Mouse (Mus musculus): Measurements from ENCODE around the gene Kdm4d.
"Not testable (repeated sequence)": the region's sequence is repeated elsewhere in the genome, so short reads cannot be mapped to it uniquely, and the experiment has no call there.

Gene Kdm4d

DNA sequence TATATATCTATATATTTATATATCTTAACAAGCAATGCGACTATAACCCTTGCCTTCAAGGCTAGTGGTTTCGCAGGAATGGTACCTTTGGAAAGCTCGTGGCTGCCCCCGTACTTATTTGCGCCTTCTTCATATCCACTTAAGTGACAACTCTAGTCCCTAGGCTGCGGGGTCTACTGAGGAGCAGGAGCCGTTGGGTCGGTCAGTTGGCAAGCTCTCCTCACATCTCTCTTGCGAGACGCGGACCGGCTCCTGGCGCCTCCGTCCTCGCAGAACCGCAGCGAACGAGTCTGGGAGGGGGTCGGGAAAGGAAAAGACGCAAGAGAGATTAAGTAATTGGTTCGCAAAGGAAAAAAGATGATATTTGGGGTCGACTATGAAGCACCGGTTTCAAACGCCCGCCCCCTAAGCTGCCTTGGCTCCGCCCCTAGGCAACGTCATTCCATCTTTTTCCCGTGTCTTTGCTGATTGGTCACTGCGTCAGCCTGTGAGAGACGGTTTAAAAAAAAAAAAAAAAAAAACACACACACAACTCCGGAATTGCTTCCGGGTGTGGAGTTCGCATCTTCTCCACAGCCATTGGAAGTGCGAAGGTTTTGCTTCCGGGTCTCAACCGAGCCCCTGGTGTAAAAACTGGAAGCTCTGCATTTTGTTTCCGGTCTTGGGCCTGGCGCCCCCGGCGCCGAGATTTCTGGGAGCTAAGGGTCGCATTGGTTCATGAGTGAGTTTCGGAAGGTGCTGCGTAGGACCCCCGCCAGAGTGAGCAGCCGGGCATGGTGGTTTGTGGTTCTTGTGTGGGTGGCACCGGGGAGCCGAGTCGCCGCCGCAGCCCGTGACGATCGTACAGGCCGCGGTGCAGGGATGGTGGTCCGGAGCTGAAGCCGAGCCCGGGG is at the start of gene Kdm4d, which contains the start of gene Cwc15:
Gene Kdm4d (minus strand): TSS at position 460 of the 893 bp plus-strand sequence.
Gene Cwc15 (plus strand): TSS at position 595 of the 893 bp plus-strand sequence.
- peak; percentile 96 for DNase-seq

DNA sequence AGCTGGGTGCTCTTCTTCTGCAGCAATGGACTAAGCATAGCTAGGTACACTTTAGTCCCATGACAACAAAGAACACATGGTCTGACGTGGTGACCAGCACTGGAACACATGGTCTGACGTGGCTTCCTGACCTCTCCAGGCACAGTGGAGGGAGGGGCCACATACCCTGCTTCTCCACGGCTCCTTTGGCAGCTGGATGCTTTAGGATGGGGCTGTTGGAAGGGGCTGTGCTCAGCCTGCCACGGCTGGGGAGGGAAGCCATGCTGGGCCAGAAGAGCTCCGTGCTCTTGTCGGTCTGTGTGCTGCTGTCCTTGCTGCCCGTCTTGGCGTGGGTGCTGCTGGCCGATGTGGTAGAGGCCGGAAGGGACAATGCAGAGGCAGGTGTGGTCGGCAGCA is 48.1 kb upstream of the Kdm4d start:
- no peak for DNase-seq

DNA sequence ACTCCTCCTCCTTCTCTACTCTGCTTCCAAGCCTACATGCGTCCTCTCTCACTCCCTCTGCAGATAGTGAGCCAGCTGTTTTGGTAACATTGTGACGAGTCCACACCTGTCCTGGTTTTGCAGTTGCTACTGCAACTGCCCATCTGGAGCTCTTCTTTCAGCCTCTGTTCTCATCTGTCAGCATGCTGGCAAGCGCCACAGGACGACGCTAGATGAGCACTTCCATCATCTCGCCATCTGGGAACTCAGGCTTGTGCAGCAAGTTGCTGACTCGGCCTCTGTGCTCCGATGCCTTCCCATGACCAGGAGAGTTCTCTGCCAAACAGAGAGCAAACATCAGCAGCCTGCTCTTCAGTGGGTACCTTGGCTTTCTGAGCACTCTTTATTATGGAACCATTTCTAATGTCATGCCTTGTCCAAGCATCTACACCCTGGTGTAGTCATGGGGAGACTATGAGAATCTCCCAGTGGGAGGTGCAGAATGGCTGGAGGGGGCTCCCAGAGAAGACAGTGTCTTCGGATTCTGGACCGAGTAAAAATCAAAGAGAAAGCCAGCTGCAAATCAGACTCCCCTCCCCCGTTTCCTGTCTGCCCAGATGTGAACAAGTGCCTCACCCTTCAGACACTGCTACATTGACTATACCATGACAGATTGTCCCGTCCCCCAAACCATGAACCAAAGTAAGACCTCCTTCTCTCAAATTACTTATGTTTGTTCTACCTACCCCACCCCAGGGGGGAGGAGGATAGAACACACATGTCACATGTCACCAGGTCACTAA is 47.5 kb upstream of the Kdm4d start:
- peak; percentile 50 for DNase-seq

DNA sequence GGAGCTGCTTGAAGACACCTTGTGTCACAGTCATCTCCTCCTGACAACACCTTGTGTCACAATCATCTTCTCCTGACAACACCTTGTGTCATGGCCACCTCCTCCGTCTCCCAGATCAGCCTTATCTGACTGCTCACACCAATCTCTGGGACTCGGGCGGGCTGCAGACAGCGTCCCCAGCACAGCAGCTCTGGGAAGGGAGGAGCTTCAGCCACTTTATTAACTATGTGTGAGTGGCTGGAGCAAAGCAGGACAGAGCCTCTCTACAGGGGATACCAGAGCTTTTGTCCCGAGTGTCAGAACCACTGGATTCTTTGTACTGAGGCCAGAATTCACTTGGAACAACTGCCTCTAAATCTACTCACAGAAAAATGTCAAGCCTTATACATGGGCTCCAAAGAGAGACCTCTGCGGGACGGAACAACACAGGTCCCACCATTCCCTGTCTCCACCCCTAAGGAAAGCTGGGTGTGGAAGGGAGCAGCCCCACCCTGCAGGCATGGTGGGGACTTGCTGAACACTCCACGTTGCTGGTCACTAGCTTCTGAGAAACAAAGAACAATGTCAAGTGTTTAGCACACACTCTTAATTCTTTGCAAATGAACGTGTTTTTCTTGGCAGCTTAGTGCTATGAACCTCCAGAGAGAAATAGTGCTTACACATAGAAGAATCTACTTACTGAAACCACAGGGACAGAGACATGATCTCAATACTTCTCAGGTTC is 43.9 kb upstream of the Kdm4d start:
- no peak for DNase-seq

DNA sequence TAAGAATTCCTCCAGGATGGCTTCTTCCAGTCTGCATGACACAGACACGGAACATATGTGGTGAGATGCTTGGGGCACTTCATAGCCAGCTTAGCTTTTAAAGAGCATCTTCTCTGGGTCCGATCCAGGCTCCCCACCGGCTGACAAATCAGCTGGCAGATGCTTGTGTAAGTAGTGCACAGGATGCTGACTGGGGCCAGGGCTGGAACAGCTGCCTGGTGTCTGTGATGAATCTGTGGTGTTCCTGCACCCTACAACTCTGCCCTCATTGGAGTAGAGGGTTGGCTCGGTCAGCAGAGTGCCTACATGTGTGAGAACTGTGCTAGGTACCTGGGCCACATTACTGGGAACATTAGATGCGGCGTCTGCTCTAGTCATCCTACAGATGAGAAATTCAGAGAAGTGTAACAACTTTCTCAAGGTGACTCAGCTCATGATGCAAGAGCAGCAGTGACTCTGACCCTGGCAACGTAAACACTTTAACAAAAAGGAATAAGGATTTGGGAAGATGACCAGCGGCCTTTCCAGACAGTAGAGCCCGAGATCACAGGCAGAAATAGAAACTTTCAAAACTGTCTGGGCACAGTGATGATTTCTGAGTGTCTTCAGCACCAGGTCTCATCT is 34.7 kb upstream of the Kdm4d start:
- no peak for DNase-seq

DNA sequence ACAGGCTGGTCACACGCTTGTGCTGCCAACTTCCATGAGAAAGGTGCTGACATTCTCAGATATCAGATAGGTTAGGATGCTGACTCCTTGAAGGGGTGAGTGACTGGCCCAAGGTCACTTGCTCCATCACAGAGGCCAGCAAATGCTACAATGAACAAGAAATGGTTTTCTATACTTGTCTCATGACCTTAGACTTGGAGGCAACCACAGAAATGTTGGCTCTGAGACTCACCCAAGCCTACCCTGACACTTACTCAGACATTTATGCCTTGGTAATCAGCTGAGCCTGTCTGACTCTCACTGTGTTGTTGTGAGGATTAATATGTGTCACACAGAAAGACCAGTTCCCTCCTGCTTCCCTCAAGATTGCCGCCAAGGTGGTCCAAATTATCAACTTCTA is 33.4 kb upstream of the Kdm4d start:
- DNase-seq = no peak

DNA sequence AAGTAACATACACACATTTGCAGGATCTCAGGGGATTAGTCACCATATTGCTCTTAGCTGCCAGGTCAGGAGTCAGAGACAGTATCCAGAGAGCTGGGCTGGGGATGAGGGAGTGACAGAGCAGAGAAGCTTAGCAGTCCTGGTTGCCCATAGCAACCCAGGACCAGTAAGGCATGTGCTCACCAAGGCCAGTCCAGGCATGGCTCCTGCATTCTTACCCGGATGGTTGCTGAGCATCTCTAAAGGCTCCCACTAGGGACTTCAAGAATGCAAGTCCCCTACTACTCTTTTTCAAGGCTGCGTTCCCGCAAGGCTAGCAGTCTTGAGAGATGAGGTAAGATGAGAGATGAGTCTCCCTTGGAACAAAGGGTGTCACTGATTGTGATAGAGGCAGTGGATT is 32.0 kb upstream of the Kdm4d start:
- DNase-seq = no peak

DNA sequence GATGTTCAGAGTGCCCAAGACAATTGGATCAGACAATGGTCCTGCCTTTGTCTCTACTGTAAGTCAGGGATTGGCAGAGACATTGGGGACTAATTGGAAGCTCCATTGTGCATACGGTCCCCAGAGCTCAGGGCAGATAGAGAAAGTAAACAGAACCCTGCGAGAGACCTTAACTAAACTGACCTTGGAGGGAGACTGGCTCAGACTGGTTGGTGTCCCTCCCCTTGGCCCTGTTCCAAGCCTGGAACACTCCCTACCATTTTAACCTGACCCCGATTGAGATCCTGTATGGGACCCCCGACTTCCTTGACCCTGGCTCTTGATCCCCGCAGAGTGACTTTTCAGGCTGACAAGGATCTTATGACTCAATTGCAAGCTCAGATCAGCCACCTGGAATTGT is 29.7 kb upstream of the Kdm4d start:
- no peak for DNase-seq

DNA sequence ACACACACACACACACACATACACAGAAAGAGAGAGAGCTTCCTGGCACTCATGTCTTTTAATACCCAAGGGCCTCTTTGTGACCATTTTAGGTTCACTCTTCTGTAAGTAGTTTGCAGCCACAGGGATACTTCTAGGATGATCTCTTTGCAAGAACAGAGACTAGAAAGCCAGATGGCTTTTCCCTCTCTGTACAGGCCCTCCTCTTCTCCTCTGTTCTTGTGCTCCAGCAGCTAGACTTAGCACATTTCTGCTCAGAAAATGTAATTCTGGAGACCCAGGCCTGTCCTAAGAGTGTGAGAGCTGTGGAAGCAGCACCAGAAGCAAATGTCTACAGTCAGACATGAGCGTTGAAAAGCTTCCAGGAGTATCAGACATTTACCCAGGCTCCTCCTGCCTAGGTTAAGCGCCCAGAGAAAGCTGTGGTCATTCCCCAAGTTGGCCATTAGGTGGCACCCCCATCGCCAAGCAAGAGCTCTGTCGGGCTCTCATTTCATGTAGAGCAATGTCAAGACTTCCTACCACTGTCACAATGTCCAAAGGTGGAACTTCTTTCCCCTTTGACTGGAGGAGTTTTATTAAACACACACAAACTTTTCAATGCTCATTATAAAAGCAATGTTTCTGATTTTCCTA is 23.2 kb upstream of the Kdm4d start:
- peak; percentile 81 for DNase-seq

DNA sequence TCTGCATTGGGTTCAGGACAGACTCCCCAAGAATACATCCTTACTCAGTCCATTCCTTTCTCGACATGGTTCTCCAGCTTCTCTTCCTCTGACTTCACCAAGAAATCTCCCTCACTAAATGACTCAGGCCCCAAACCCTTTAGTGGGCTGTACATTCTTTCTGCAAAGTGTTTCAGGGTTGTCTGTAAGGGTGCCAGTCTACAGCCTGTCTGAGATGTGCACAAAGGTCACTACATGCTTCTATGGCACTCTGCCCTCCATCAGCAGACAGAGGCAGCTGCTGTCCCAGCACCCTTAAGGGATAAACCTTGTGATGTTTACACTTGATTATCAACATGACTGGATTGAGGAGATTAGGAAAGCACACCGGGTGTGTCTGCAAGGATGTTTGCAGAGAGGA is 21.4 kb upstream of the Kdm4d start:
- no peak for DNase-seq

DNA sequence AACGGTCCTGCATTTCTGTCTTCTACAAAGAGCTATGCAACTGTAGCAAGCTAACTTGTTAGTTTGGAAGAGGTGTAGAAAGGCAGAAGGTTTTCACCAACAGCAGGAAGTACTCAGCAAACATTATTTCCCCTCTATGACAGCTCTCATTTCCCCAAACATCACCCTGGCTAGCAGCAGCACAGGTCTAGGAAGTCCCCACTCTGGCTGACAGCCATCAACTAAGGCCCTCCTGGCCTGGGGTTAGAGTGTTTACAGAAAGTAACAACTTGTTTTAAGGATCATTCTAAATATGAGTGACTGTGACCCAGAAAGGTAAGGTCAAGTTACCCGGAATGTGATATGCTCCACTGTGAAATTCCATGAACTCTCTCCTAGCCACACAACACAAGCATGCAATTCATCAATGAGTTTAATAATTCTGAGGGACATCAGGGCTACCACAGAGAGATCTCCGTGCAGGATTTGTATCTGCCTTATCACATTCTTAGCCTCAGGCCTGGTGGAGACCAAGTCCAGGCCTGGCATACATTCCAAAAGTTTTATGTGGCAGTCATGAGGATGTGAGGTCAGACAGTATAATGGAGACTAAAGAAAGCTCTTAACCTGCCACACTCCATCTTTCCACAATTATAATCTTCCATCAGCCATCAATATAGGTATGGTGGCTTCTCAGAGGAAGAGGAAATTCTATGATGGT is 20.8 kb upstream of the Kdm4d start:
- no peak for DNase-seq

DNA sequence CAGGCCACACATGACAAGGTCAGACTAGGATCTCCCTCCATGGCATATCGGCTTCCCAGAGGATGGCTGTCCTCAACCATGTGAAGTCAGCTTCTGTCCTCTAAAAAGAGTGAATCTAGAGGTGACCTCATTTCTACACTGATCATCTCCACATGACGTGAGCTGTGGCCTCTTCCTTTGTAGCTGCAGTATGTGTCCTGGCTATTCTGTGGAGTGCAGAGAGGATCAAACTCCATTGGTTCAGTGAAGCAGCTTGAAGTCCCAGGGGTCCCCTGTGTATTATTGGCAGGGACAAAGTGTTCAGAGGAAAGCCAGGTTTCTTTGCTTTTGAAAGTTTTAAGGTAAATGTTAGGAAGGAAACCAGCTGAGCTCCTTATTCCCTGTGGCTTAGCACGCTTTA is 17.8 kb upstream of the Kdm4d start:
- DNase-seq = no peak

DNA sequence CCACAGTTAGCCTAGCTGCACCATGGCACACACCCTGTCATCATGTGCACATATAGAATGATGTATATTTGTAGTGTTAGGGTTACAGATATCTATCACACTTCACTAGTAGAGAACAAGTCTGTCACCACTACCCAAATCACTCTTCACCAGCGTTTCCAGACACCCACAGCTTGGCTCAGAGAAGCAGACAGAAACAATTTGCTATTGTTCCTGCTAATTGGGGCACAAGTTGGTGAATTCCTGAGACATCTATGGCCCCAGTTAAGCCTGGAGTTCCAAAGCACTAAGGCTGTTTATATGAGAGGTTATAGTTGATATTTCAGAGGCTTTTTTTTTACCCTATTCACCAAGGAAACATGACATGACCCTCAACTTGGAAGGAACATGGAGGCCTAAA is 17.0 kb upstream of the Kdm4d start:
- no peak for DNase-seq

DNA sequence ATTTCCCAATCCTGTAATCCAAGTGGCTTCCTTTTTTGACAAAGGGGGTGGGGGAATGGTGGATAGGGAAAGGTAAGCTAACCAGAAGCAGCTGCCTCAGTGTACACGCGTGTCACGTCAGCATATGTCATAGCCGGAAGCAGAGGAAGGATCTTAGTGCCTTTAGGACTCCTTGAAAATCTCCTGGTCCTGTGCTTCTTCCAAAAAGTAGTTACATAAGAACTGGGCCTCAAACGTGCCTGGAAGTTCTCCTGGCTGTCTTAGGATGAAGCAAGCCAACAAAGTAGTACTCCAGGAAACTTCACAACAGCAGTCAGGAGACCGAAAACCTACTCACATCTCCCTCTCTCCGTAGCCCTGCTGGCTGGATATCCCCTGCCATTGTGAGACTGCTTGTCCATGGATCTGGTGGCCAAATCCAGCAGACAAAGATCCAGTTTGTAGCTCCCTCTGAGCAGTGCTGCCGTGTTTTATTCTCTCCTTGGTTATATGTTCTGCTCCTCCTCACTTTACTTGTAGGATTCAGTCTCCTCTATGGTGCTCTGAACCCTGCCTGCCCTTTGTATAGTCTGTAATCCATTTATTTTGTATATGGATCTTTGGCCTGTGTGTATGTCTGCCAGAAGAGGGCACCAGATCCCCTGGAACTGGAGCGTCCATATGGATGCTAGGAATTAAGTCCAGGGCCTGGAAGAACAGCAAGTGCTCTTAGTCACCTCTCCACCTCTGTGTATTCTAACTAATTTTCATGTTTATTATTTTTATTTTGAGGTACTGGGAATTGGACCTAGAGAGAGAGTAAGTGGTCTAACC is 12.6 kb upstream of the Kdm4d start:
- DNase-seq = peak; percentile 18

DNA sequence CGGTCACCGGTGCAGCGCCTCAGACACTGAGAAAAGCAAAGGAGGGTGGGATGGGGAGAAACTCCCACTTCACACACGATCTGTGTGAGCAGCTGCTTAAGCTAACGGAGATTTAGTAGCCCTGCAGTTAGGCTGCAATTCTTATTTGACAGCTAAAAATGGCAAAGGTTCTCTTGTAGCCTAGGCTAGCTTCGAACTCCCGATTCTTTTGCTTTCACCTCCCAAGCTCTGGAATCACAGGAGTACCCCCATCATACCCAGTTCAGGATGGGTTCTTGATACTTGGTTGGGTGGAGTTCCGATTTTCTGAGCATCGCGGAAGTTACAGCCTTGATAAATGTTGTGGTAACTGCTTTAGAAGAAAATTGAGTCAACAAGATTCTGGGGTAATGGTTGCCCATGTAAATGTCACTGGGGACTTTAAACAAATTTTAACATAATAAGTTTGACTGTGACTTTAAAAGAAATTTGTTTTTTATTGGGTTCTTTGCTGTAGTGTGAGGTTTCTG is 688 bp upstream of the Kdm4d start:
- DNase-seq = no peak

DNA sequence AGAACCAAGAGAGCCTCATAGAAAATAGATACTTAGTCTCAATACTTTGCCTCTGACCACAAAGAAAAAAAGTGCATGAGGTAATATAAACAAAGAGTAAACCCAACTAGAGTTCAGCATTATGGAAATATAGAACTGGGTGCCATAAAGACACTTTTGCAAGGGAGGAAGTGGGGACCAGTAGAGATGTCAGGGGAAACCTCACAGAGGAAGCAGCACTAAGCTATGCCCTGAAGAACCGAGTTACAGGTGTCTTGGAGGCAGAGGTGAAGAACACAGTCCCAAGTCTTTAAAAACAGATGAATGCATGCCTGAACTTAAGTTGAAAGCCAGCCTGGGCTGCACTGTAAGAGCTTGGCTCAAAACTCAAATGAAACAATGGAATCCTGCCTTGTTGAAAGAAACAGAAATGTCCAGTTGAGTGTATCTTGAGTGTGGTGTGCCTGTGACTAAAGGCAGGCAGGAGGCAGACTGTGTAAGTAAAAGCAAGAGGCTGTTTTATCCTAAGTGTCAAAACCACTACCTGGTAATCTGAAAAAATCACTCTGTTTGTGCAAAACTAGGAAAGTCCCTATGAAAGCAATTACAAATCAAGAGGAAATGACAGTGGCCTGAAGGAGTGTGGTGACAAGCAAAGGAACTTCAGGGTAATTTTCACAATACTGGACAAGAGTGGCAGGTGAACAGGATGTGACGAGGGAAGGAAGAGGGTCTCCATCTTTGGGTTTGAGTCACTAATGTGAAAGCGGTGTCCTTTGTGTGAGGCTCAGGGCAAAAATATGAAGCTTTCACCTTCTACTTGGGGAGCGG is 1.2 kb downstream of the Kdm4d start:
- peak; percentile 10 for DNase-seq

DNA sequence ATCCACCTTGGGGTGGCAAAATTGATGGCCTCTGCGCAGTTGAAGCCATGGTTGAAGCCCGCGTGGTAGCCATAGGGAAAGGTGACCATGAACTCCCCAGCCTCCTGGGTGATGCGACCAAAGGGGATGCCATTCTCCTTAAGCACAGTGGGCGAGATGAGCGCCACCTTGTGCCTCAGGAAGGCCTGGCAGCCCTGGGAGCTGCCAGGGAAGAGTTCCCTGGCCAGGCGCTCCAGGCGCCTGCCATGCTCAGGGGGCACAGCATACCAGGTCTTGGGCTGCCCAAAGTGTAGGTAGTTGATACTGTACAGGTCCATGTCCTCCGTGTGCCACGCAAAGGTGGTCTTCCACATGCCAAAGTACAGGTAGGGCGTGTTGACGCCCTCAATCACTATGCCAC is 36.6 kb downstream of the Kdm4d start:
- DNase-seq = not testable (repeated sequence)

DNA sequence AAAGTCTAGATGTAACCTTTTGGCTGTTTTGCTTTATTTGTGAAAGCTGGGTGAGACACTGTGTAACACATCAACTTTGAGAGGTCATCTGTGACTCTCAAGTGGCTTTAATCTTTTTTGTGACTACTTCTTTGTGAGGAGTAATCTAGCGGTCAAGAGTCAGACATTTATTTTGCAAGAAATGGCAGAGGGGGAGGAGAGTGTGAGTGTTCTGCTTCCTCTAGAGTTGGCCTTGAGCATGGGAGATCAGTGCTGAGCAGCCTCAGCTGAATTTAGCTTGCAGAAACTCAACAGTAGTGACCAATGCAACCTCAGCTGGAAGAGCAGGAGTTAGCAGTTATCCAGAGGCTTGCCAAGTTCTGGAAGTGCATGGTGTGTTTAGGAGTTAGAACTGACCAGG is 37.7 kb downstream of the Kdm4d start:
- DNase-seq = not testable (repeated sequence)

DNA sequence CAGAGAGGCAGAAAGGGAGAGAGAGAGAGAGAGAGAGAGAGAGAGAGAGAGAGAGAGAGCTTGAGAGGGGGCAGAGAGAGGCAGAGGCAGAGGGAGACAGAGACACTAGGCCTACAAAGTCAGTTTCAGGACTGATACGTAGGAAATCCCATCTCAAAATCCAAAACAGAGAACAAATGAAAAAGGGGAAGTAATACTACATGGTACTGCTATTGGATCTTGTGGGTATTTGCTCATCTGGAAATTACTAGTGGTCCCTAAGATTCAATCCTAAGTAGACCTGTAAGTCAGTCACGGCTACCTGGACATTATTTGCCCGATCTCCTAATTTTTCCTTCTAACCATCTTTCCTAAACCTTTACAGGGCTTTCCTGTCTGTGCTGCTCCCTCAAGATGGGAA is 44.0 kb downstream of the Kdm4d start:
- DNase-seq = no peak

DNA sequence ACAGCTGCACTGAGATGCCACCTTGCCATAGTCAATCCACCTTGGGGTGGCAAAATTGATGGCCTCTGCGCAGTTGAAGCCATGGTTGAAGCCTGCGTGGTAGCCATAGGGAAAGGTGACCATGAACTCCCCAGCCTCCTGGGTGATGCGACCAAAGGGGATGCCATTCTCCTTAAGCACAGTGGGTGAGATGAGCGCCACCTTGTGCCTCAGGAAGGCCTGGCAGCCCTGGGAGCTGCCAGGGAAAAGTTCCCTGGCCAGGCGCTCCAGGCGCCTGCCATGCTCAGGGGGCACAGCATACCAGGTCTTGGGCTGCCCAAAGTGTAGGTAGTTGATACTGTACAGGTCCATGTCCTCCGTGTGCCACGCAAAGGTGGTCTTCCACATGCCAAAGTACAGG is 49.2 kb downstream of the Kdm4d start:
- peak; percentile 20 for DNase-seq
